Mouse (Mus musculus) midbrain, embryonic 13.5 days (tissue): ENCODE data around the gene Dpep3. TPM values are rescaled to one million over a fixed set of nuclear protein-coding genes. Genes with fewer than 3 reads are reported as not detected.
"Not testable (repeated sequence)": the region's sequence is repeated elsewhere in the genome, so short reads cannot be mapped to it uniquely, and the experiment has no call there.

Source experiments
- ATAC-seq: fragments of 200-750 bp; cut with Nextera tagmentation; 2 replicates; pipeline ENCODE4 v1.8.0; 2017; ENCODE audit warnings: mild to moderate bottlenecking, moderate TSS enrichment, moderate library complexity
- H3K27ac ChIP-seq: fragments of 300-500 bp; sonication (generic); 2 replicates; pipeline ENCODE4 v1.5.1; 2015; ENCODE audit warnings: inconsistent platforms, mild to moderate bottlenecking, moderate library complexity
- H3K27me3 ChIP-seq: fragments of 300-500 bp; sonication (generic); 2 replicates; pipeline ENCODE4 v1.6.1; 2015; ENCODE audit warnings: mild to moderate bottlenecking, inconsistent platforms
- H3K36me3 ChIP-seq: fragments of 300-500 bp; sonication (generic); 2 replicates; pipeline ENCODE4 v1.6.1; 2015; ENCODE audit warnings: mild to moderate bottlenecking, inconsistent platforms
- H3K4me1 ChIP-seq: fragments of 300-500 bp; sonication (generic); replicated peaks from 2 replicates; pipeline ENCODE4 v1.6.1; 2015; ENCODE audit warnings: inconsistent platforms
- H3K4me2 ChIP-seq: fragments of 300-500 bp; sonication (generic); replicated peaks from 2 replicates; pipeline ENCODE4 v1.6.1; 2015; ENCODE audit warnings: moderate library complexity, mild to moderate bottlenecking, inconsistent platforms
- H3K4me3 ChIP-seq: fragments of 300-500 bp; sonication (generic); replicated peaks from 2 replicates; pipeline ENCODE4 v1.5.1; 2015; ENCODE audit warnings: mild to moderate bottlenecking, inconsistent platforms
- H3K9ac ChIP-seq: fragments of 300-500 bp; sonication (generic); replicated peaks from 2 replicates; pipeline ENCODE4 v1.6.1; 2015; ENCODE audit warnings: mild to moderate bottlenecking, inconsistent platforms
- H3K9me3 ChIP-seq: fragments of 300-500 bp; sonication (generic); 2 replicates; pipeline ENCODE4 v1.6.1; 2016; ENCODE audit warnings: mild to moderate bottlenecking, inconsistent platforms
- WGBS: fragments of 180-500 bp; shearing (Covaris S2); methylation state at CpG from one replicate; pipeline ENCODE4 v1.1.7; 2015; 5-methylcytosine and 5-hydroxymethylcytosine counted together
- polyA plus RNA-seq: library from polyadenylated mRNA; unstranded; fragments of >200 nt; fragmentation: Nextera tagmentation; extraction: Ambion mirVana; gene quantifications from 2 replicates; pipeline ENCODE4 v1.2.1, GENCODE M21; 2015

The Dpep3 gene
- polyA plus RNA-seq = not detected in 2 replicates

GRCm38 (mm10) chr8:105979325-105979724 lies at the start of gene Dpep3:
Dpep3 (minus strand) TSS chr8:105979429.
- Histone ChIP-seq H3K4me3 (no peak within 1 kb of the TSS), H3K27ac (no peak within 1 kb of the TSS), H3K9ac (no peak within 1 kb of the TSS), H3K36me3 (no peaks in the 10 kb centered on the region), H3K9me3 (no peaks in the 10 kb centered on the region), H3K4me2 (no peak within 1 kb of the TSS), H3K27me3 (no peaks in the 10 kb centered on the region), H3K4me1 (no peaks in the 10 kb centered on the region)
- no peak for ATAC-seq
- WGBS = 94% methylated on average over 15 of the region's 15 CpGs

- no peaks in the 10 kb centered on the region for H3K4me1 ChIP-seq
- H3K4me2 ChIP-seq = no peak overlapping the region
- ATAC-seq = 0 out of 2 replicates have a peak, but pooled peaks have one; percentile 60
- no peak overlapping the region for H3K4me3 ChIP-seq
- H3K27me3 ChIP-seq = no peaks in the 10 kb centered on the region
- H3K9me3 ChIP-seq = no peaks in the 10 kb centered on the region
- no peak overlapping the region for H3K27ac ChIP-seq
- H3K36me3 ChIP-seq = peaks cover 34% of the 10 kb centered on the region
- no peak overlapping the region for H3K9ac ChIP-seq
These were observed 43.3 kb upstream of the Dpep3 start for GRCm38 (mm10) chr8:106022483-106022882.

GRCm38 (mm10) chr8:106018039-106018438 lies 38.8 kb upstream of the Dpep3 start:
- Histone ChIP-seq H3K4me2 (no peak overlapping the region), H3K9me3 (no peaks in the 10 kb centered on the region), H3K4me1 (no peaks in the 10 kb centered on the region), H3K9ac (no peak overlapping the region), H3K36me3 (peaks cover 37% of the 10 kb centered on the region), H3K27ac (no peak overlapping the region), H3K4me3 (no peak overlapping the region), H3K27me3 (no peaks in the 10 kb centered on the region)
- ATAC-seq = no peak
- WGBS = 93% methylated on average over 3 of the region's 3 CpGs

- ATAC-seq = no peak
- 93% methylated on average over 7 of the region's 7 CpGs for WGBS
These were observed 37.9 kb upstream of the Dpep3 start for GRCm38 (mm10) chr8:106017130-106017529.

GRCm38 (mm10) chr8:106016284-106016683 lies 37.1 kb upstream of the Dpep3 start:
- H3K27me3 ChIP-seq = no peaks in the 10 kb centered on the region
- H3K4me2 ChIP-seq = no peak overlapping the region
- peaks cover 5% of the 10 kb centered on the region for H3K4me1 ChIP-seq
- H3K27ac ChIP-seq = no peak overlapping the region
- H3K4me3 ChIP-seq = no peak overlapping the region
- peaks cover 36% of the 10 kb centered on the region for H3K36me3 ChIP-seq
- no peaks in the 10 kb centered on the region for H3K9me3 ChIP-seq
- no peak overlapping the region for H3K9ac ChIP-seq
- no peak for ATAC-seq
- WGBS = 93% methylated on average over 6 of the region's 6 CpGs

More at GRCm38 (mm10) chr8:106017130-106017529, 37.9 kb upstream of the Dpep3 start:
- H3K36me3 ChIP-seq = peaks cover 37% of the 10 kb centered on the region
- H3K9ac ChIP-seq = no peak overlapping the region
- peaks cover under 1% of the 10 kb centered on the region for H3K4me1 ChIP-seq
- H3K4me3 ChIP-seq = no peak overlapping the region
- H3K27me3 ChIP-seq = no peaks in the 10 kb centered on the region
- H3K27ac ChIP-seq = no peak overlapping the region
- no peak overlapping the region for H3K4me2 ChIP-seq
- no peaks in the 10 kb centered on the region for H3K9me3 ChIP-seq

GRCm38 (mm10) chr8:106012203-106012602 lies 33.0 kb upstream of the Dpep3 start:
- Histone ChIP-seq H3K4me2 (peak overlapping the region; percentile 100), H3K4me3 (peak overlapping the region; percentile 91), H3K4me1 (peaks cover 19% of the 10 kb centered on the region), H3K9ac (peak overlapping the region; percentile 90; the same call in 1 of the 2 replicates), H3K36me3 (peaks cover 21% of the 10 kb centered on the region)
- not testable (repeated sequence) for H3K27me3 ChIP-seq, H3K27ac ChIP-seq, H3K9me3 ChIP-seq, ATAC-seq
- 87% methylated on average over 8 of the region's 8 CpGs for WGBS

GRCm38 (mm10) chr8:106011643-106011986 lies 32.4 kb upstream of the Dpep3 start, which contains the start of gene Ddx28:
Ddx28 (minus strand) TSS chr8:106011882.
- Histone ChIP-seq H3K4me1 (peaks cover 19% of the 10 kb centered on the region), H3K9ac (peak within 1 kb of the TSS; percentile 90), H3K36me3 (peaks cover 17% of the 10 kb centered on the region), H3K4me3 (peak within 1 kb of the TSS; percentile 91), H3K9me3 (no peaks in the 10 kb centered on the region), H3K27ac (peak within 1 kb of the TSS; percentile 61), H3K4me2 (peak within 1 kb of the TSS; percentile 100), H3K27me3 (no peaks in the 10 kb centered on the region)
- ATAC-seq = no peak
- whole genome bisulfite sequencing = 5% methylated on average over 6 of the region's 6 CpGs

GRCm38 (mm10) chr8:106010748-106011642 lies 31.8 kb upstream of the Dpep3 start:
- Histone ChIP-seq H3K9ac (peak overlapping the region; percentile 90), H3K4me2 (peak overlapping the region; percentile 100), H3K9me3 (no peaks in the 10 kb centered on the region), H3K4me1 (peaks cover 19% of the 10 kb centered on the region), H3K4me3 (peak overlapping the region; percentile 91), H3K27ac (peak overlapping the region; percentile 61), H3K27me3 (no peaks in the 10 kb centered on the region), H3K36me3 (peaks cover 12% of the 10 kb centered on the region)
- WGBS = under 1% methylated on average over 74 of the region's 74 CpGs
- peak; percentile 97 for ATAC-seq

- not testable (repeated sequence) for H3K9me3 ChIP-seq, ATAC-seq, H3K36me3 ChIP-seq, H3K9ac ChIP-seq, H3K4me2 ChIP-seq, H3K27ac ChIP-seq, H3K4me3 ChIP-seq, H3K27me3 ChIP-seq
- 67% methylated on average over 3 of the region's 3 CpGs for WGBS
- peaks cover 19% of the 10 kb centered on the region for H3K4me1 ChIP-seq
These were observed 28.7 kb upstream of the Dpep3 start for GRCm38 (mm10) chr8:106007891-106008290.

- Histone ChIP-seq H3K27me3 (no peaks in the 10 kb centered on the region), H3K27ac (no peak overlapping the region), H3K4me1 (peaks cover 19% of the 10 kb centered on the region), H3K4me3 (no peak overlapping the region), H3K9me3 (no peaks in the 10 kb centered on the region), H3K36me3 (0 out of 2 replicates have a peak, but pooled peaks cover 7% of the 10 kb centered on the region), H3K9ac (no peak overlapping the region), H3K4me2 (no peak overlapping the region)
- no peak for ATAC-seq
- WGBS = 82% methylated on average over 3 of the region's 3 CpGs
These were observed 27.9 kb upstream of the Dpep3 start for GRCm38 (mm10) chr8:106007135-106007534.

GRCm38 (mm10) chr8:106006413-106006812 lies 27.2 kb upstream of the Dpep3 start:
- Histone ChIP-seq H3K9ac (no peak overlapping the region), H3K9me3 (no peaks in the 10 kb centered on the region), H3K4me3 (no peak overlapping the region), H3K36me3 (0 out of 2 replicates have a peak, but pooled peaks cover 7% of the 10 kb centered on the region), H3K27me3 (no peaks in the 10 kb centered on the region), H3K4me2 (no peak overlapping the region), H3K27ac (no peak overlapping the region), H3K4me1 (peaks cover 13% of the 10 kb centered on the region)
- WGBS = 93% methylated on average over 4 of the region's 4 CpGs
- ATAC-seq = no peak

GRCm38 (mm10) chr8:106005875-106006274 lies 26.6 kb upstream of the Dpep3 start, which contains the start of gene Dpep2nb:
Dpep2nb (minus strand) TSS chr8:106005975.
- H3K9me3 ChIP-seq = no peaks in the 10 kb centered on the region
- WGBS = 85% methylated on average over 4 of the region's 4 CpGs
- H3K4me2 ChIP-seq = no peak within 1 kb of the TSS
- no peak for ATAC-seq
- H3K4me1 ChIP-seq = peaks cover 13% of the 10 kb centered on the region
- H3K27me3 ChIP-seq = 0 out of 2 replicates have a peak, but pooled peaks cover 4% of the 10 kb centered on the region
- H3K4me3 ChIP-seq = no peak within 1 kb of the TSS
- H3K36me3 ChIP-seq = 0 out of 2 replicates have a peak, but pooled peaks cover 7% of the 10 kb centered on the region
- no peak within 1 kb of the TSS for H3K27ac ChIP-seq
- H3K9ac ChIP-seq = no peak within 1 kb of the TSS
